Mouse (Mus musculus): ENCODE measurements around the gene Slc22a28.
"Not testable (repeated sequence)": the region's sequence is repeated elsewhere in the genome, so short reads cannot be mapped to it uniquely, and the experiment has no call there.

The Slc22a28 gene

GRCm38 (mm10) chr19:8131881-8132280 is at the start of gene Slc22a28:
TSS of gene Slc22a28 (minus strand) at chr19:8131982.
- DNase-seq: not testable (repeated sequence)

- DNase-seq: no peak
Measured at GRCm38 (mm10) chr19:8148787-8149523, 17.2 kb upstream of the Slc22a28 start.

DNA sequence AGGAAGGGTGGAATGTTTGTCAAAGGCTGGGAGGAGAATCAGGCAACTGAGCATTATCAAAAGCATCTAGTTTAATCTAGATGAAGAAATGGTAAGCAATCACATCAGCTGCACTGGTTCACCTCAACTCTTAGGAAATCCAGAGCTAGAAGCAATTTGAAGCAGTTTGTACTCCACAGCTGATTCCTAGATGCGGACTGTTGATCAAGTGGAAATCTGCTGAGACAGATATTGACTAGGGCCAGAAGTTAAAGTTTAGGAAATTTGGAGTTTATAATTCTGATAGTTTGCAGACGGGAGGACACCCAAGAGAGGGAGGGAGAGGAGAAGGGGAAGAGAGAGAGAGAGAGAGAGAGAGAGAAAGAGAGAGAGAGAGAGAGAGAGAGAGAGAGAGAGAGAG is 10.9 kb upstream of the Slc22a28 start:
- DNase-seq: not testable (repeated sequence)

DNA sequence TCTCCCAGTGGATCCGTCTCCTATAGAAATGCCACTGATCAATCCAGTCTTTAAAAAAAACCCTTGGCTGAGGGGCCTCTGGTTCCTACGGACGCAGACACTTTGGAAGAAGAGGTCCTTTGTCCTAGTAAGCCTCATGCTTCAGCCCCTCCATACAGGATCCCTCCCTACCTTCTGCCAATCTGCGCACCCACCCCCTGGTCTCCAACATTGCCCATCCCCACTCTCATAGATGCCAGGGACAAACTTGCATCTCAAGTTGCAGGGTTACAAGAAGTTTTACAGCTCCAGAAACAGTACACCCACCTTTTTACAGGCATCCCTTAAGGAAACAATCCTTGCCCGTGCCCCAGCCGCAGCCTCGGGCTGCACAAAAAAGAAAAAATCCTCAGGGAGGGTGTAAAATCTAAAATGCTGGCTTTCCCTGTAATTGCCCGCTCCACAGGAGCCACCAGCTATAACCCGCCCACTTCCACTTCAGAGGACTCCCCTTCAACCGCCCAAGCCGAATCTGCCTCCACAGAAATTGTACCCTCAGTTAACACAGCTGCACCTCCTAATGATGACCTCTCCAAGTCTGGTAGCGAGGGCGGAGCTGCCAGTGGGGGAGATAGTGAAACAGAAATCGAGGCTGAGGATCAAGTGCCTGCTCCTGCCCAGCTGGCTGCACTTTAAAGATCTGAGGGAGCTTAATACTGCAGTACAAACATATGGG is 2.5 kb upstream of the Slc22a28 start:
- not testable (repeated sequence) for DNase-seq

GRCm38 (mm10) chr19:8019904-8020349 is 111.9 kb downstream of the Slc22a28 start:
- DNase-seq: peak; percentile 96

DNA sequence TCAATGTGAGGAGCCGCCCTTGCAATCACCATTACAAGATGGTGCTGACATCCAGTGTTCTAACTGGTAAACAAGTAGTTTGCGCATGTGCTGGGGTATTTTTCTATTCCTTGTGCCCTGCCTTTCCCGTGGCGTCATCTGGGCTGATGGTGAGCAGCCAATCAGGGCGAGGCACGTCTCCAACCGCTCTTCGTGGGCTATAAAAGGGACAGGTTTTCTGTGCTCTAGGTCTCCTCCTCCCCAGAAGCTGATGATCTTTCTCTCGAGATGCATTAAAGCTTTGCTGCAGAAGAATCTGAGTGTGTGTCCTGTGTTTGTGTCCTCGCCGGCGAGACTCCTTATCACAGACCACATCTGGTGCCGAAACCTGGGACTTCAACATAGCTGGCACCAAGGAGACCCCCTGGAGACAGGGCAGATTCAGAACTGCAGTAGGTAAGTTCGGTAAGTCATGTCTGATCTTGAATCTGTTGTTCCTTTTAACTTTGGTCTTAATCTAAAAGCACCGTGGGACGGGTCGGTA is 112.4 kb downstream of the Slc22a28 start:
- peak; percentile 91 for DNase-seq

DNA sequence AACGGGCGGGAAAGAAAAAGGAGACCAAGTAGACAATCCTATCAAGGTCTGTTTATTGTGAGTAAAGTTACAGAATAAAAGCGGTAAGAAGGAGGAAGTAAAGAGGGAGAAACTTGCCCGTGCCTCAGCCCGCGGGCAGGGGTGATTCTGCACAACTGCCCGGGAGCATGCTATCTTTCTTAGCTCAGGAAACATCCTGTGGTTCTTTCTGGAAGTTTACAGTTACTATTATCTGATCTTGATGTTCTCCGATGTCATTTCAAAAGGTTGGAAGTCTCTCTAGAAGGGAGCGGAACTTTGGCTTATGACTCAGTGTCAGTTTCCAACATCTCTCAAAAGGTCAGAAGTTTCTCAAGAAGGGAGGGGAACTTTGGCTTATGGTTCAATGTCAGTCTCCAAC is 113.2 kb downstream of the Slc22a28 start:
- DNase-seq: not testable (repeated sequence)

All from heart, adult 11 months (tissue).